Mouse (Mus musculus) megakaryocyte-erythroid progenitor cell, adult 5-6 weeks (primary cell): ENCODE data around the gene Thbs3. TPM values are rescaled to one million over a fixed set of nuclear protein-coding genes. Genes with fewer than 3 reads are reported as not detected.

Experiments
- ATAC-seq: replicated peaks from 2 replicates; pipeline ENCODE4 v1.8.0; 2016; ENCODE audit warnings: mild to moderate bottlenecking, inconsistent platforms; ENCODE audit not compliant: severe bottlenecking, poor library complexity, low FRiP score, low TSS enrichment
- total RNA-seq, 2 experiments: library from RNA; stranded (forward) in 1 of 2; stranded (reverse) in 1 of 2; fragments of 200-1000, 215-1000 nt in 1 of 2; fragments of >200 nt in 1 of 2; fragmentation: Nextera tagmentation in 1 of 2; gene quantifications; 2 replicates each; pipeline ENCODE4 v1.2.3; 2014 to 2017

Thbs3 gene
- total RNA-seq, 2 experiments from 2014 or later: 1.7 to 4.0 TPM

- ATAC-seq: no peak
Observed at GRCm38 (mm10) chr3:89244982-89245687, 30.2 kb downstream of the Thbs3 start.

GRCm38 (mm10) chr3:89245688-89246171, 30.8 kb downstream of the Thbs3 start, which contains the start of gene Krtcap2:
Gene Krtcap2, plus strand, starts transcription at chr3:89245966.
- ATAC-seq: no peak

- ATAC-seq: peak; percentile 68
Observed at GRCm38 (mm10) chr3:89246261-89247100, 31.5 kb downstream of the Thbs3 start, which contains the start of gene Trim46. Gene Trim46, minus strand, starts transcription at chr3:89246309.

GRCm38 (mm10) chr3:89247466-89247865, 32.5 kb downstream of the Thbs3 start:
- no peak for ATAC-seq

GRCm38 (mm10) chr3:89250435-89251040, 35.6 kb downstream of the Thbs3 start:
- no peak for ATAC-seq

- ATAC-seq: 0 out of 2 replicates have a peak, but pooled peaks have one; percentile 14
Observed at GRCm38 (mm10) chr3:89251365-89251895, 36.5 kb downstream of the Thbs3 start.

- 0 out of 2 replicates have a peak, but pooled peaks have one; percentile 35 for ATAC-seq
Observed at GRCm38 (mm10) chr3:89254994-89255393, 40.0 kb downstream of the Thbs3 start.

GRCm38 (mm10) chr3:89256177-89256576, 41.2 kb downstream of the Thbs3 start:
- no peak for ATAC-seq

GRCm38 (mm10) chr3:89259076-89259475, 44.1 kb downstream of the Thbs3 start, which contains the start of gene Dpm3:
Gene Dpm3, plus strand, starts transcription at chr3:89259358.
- no peak for ATAC-seq

- no peak for ATAC-seq
Observed at GRCm38 (mm10) chr3:89260211-89260610, 45.2 kb downstream of the Thbs3 start.

GRCm38 (mm10) chr3:89262417-89262816, 47.4 kb downstream of the Thbs3 start:
- no peak for ATAC-seq

GRCm38 (mm10) chr3:89266439-89266893, 51.5 kb downstream of the Thbs3 start:
- ATAC-seq: peak; percentile 91

GRCm38 (mm10) chr3:89268916-89269315, 53.9 kb downstream of the Thbs3 start:
- no peak for ATAC-seq

GRCm38 (mm10) chr3:89270051-89270755, 55.2 kb downstream of the Thbs3 start, which contains the start of gene Slc50a1:
Gene Slc50a1, minus strand, starts transcription at chr3:89270570.
- peak; percentile 71 for ATAC-seq

- no peak for ATAC-seq
Observed at GRCm38 (mm10) chr3:89270891-89271290, 55.9 kb downstream of the Thbs3 start.

GRCm38 (mm10) chr3:89271760-89272159, 56.8 kb downstream of the Thbs3 start:
- no peak for ATAC-seq

- no peak for ATAC-seq
Observed at GRCm38 (mm10) chr3:89276061-89276460, 61.1 kb downstream of the Thbs3 start.
